ENCODE assay signal across 9 mouse cellular contexts in the genomic region with DNA sequence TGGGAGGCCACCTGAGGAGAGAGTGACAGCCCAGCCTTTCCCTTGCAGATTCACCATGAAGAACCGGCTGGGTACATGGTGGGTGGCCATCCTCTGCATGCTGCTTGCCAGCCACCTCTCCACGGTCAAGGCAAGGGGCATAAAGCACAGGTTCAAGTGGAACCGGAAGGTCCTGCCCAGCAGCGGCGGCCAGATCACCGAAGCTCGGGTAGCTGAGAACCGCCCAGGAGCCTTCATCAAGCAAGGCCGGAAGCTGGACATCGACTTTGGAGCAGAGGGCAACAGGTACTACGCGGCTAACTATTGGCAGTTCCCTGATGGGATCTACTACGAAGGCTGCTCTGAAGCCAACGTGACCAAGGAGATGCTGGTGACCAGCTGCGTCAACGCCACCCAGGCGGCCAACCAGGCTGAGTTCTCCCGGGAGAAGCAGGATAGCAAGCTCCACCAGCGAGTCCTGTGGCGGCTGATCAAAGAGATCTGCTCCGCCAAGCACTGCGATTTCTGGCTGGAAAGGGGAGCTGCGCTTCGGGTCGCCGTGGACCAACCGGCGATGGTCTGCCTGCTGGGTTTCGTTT. TPM values are rescaled to one million over a fixed set of nuclear protein-coding genes. Genes with fewer than 3 reads are reported as not detected.
A peak's percentile ranks its signal among the peaks of the same experiment; 100 is the strongest.
DNase-seq lines count a peak whose midpoint lies in the region; ATAC-seq and TF ChIP-seq lines count a peak whose summit lies in the region.
"Had no signal": no experiment of that assay in that cellular context is flagged by ENCODE, and none has a peak within 500 bp of the region (broad histone marks: within the 10 kb centered on the region; RNA-seq: fewer than 3 reads in every experiment).

No protein-coding gene starts in this region.

- intact Hi-C loops in gastrocnemius, postnatal 36 days (cut with DNase I), result no loop called here

- no peak overlapping the region for H3K9ac ChIP-seq in lung, embryonic 14.5 days
- no peak overlapping the region for H3K9ac ChIP-seq in forebrain, embryonic 16.5 days (replicated peaks; ENCODE audit: low read depth, low read length)

- H3K36me3 ChIP-seq in lung, embryonic 14.5 days (ENCODE audit: insufficient read depth), result no peaks in the 10 kb centered on the region
- no peaks in the 10 kb centered on the region for H3K36me3 ChIP-seq in forebrain, embryonic 16.5 days (ENCODE audit: control insufficient read depth, insufficient read depth)

- H3K4me1 ChIP-seq in lung, embryonic 14.5 days (ENCODE audit: insufficient read depth), result no peaks in the 10 kb centered on the region; the same call in 1 of the 2 replicates
- peaks cover 12% of the 10 kb centered on the region; the same call in 1 of the 2 replicates for H3K4me1 ChIP-seq in forebrain, embryonic 16.5 days (replicated peaks; ENCODE audit: control insufficient read depth, insufficient read depth, low read length)

- no peaks in the 10 kb centered on the region for H3K9me3 ChIP-seq in lung, embryonic 14.5 days (ENCODE audit: low read depth, low read length)
- no peaks in the 10 kb centered on the region for H3K9me3 ChIP-seq in forebrain, embryonic 16.5 days (ENCODE audit: control insufficient read depth, low read length)

- H3K4me2 ChIP-seq in lung, embryonic 14.5 days, result peak overlapping the region; percentile 52
- peak overlapping the region; percentile 34 for H3K4me2 ChIP-seq in forebrain, embryonic 16.5 days (ENCODE audit: low read length)

- peak; percentile 50 for DNase-seq in lung, embryonic 14.5 days
- no peak for DNase-seq in lung, postnatal 4 days
- DNase-seq in kidney, adult 8-10 months, result peak; percentile 36 to 41
- DNase-seq in cerebellum, adult 11 months, result no peak
- no peak for DNase-seq in gastrocnemius, postnatal 36 days

- no peak for ATAC-seq in lung, embryonic 14.5 days (ENCODE audit: insufficient read depth)
- ATAC-seq in forebrain, embryonic 16.5 days, result no peak
- peak; percentile 12; the same call in 1 of the 2 replicates for ATAC-seq in megakaryocyte, adult 5-6 weeks (ENCODE audit: poor library complexity, severe bottlenecking)
- ATAC-seq in megakaryocyte-erythroid progenitor cell, adult 5-6 weeks (replicated peaks; ENCODE audit: low FRiP score, low TSS enrichment, poor library complexity, severe bottlenecking), result no peak

- peaks cover 26% of the 10 kb centered on the region for H3K27me3 ChIP-seq in lung, embryonic 14.5 days (ENCODE audit: insufficient read depth, low read length)
- H3K27me3 ChIP-seq in forebrain, embryonic 16.5 days (replicated peaks; ENCODE audit: control insufficient read depth, insufficient read depth, low read length), result 0 out of 2 replicates have a peak, but pooled peaks cover 8% of the 10 kb centered on the region

- WGBS in lung, embryonic 14.5 days, result 8% methylated on average over 29 of the region's 29 CpGs
- 26% methylated on average over 29 of the region's 29 CpGs for WGBS in forebrain, embryonic 16.5 days

- no peak for TF ChIP-seq CTCF in lung, embryonic 14.5 days (IDR thresholded peaks at IDR 0.05; ENCODE audit: low read depth)

- H3K4me3 ChIP-seq in lung, embryonic 14.5 days (ENCODE audit: low read depth, low read length), result peak overlapping the region; percentile 25
- H3K4me3 ChIP-seq in forebrain, embryonic 16.5 days (replicated peaks; ENCODE audit: low read length), result no peak overlapping the region; the same call in 1 of the 2 replicates

- no peak overlapping the region for H3K27ac ChIP-seq in lung, embryonic 14.5 days (ENCODE audit: low read depth)
- H3K27ac ChIP-seq in forebrain, embryonic 16.5 days (ENCODE audit: low read length), result no peak overlapping the region

RNA-seq across cellular contexts. Expression of gene Prnd, which starts 2.4 kb away (rescaled TPM):
- polyA plus RNA-seq in lung, embryonic 14.5 days (2014; fragmentation: Nextera tagmentation; extraction: Ambion mirVana), result 55.8 and 57.3 TPM in 2 replicates
- polyA plus RNA-seq in forebrain, embryonic 16.5 days (2015; fragmentation: Nextera tagmentation; extraction: Ambion mirVana), result 11.2 and 12.8 TPM in 2 replicates
- not detected in 2 replicates for total RNA-seq in megakaryocyte, adult 5-6 weeks (2015)
- not detected in 2 replicates for total RNA-seq in megakaryocyte, adult 5-6 weeks (2017)
- not detected in 2 replicates for total RNA-seq in megakaryocyte-erythroid progenitor cell, adult 5-6 weeks (2014; fragmentation: Nextera tagmentation)
- not detected in 2 replicates for total RNA-seq in megakaryocyte-erythroid progenitor cell, adult 5-6 weeks (2017)
- under 1 TPM; 0.39 to 0.84 TPM for total RNA-seq in gastrocnemius, postnatal 36 days (2021)

RNA-seq across cellular contexts. Expression of gene Prn, which starts 43.3 kb away (rescaled TPM):
- polyA plus RNA-seq in lung, embryonic 14.5 days (2014; fragmentation: Nextera tagmentation; extraction: Ambion mirVana), result not detected in 2 replicates
- polyA plus RNA-seq in forebrain, embryonic 16.5 days (2015; fragmentation: Nextera tagmentation; extraction: Ambion mirVana), result 0.48 TPM in 1 of 2 replicates, not detected in the other
- not detected in 2 replicates for total RNA-seq in megakaryocyte, adult 5-6 weeks (2015)
- total RNA-seq in megakaryocyte, adult 5-6 weeks (2017), result not detected in 2 replicates
- total RNA-seq in megakaryocyte-erythroid progenitor cell, adult 5-6 weeks (2014; fragmentation: Nextera tagmentation), result not detected in 2 replicates
- total RNA-seq in megakaryocyte-erythroid progenitor cell, adult 5-6 weeks (2017), result not detected in 2 replicates
- total RNA-seq in gastrocnemius, postnatal 36 days (2021), result under 1 TPM; 0.15 to 0.39 TPM
- total RNA-seq: neutrophil, adult 5-6 weeks had no signal

RNA-seq across cellular contexts. Expression of gene Prnp, which starts 43.3 kb away (rescaled TPM):
- polyA plus RNA-seq in lung, embryonic 14.5 days (2014; fragmentation: Nextera tagmentation; extraction: Ambion mirVana), result 31.2 and 32.8 TPM in 2 replicates
- polyA plus RNA-seq in forebrain, embryonic 16.5 days (2015; fragmentation: Nextera tagmentation; extraction: Ambion mirVana), result 204 and 205 TPM in 2 replicates
- 0.80 and 1.6 TPM in 2 replicates for total RNA-seq in megakaryocyte, adult 5-6 weeks (2015)
- 1.7 and 2.0 TPM in 2 replicates for total RNA-seq in megakaryocyte, adult 5-6 weeks (2017)
- total RNA-seq in megakaryocyte-erythroid progenitor cell, adult 5-6 weeks (2014; fragmentation: Nextera tagmentation), result 7.6 and 8.8 TPM in 2 replicates
- 14.2 and 14.3 TPM in 2 replicates for total RNA-seq in megakaryocyte-erythroid progenitor cell, adult 5-6 weeks (2017)
- total RNA-seq in gastrocnemius, postnatal 36 days (2021), result 10 to 100 TPM; 69.7 to 94.8 TPM

Comparison
In these comparisons a context has a peak if more than half of its experiments do, and no peak if none do; other contexts are left out.
1. DNase-seq: peak in lung, embryonic 14.5 days (single experiment) and kidney, adult 8-10 months (2 of 2); none in lung, postnatal 4 days (0 of 2), cerebellum, adult 11 months (single experiment) and gastrocnemius, postnatal 36 days (0 of 2).
2. RNA of gene Prnp, which starts 43.3 kb away (total RNA-seq): 69.7 to 94.8 TPM in gastrocnemius, postnatal 36 days; 7.6 to 14.3 TPM in megakaryocyte-erythroid progenitor cell, adult 5-6 weeks and 0.80 to 2.0 TPM in megakaryocyte, adult 5-6 weeks; every median in the first group is over 4 times any median in the second.